Mouse (Mus musculus) E14TG2a.4 (cell line): ENCODE data around the gene Xlr4c.
"Not testable (repeated sequence)": the region's sequence is repeated elsewhere in the genome, so short reads cannot be mapped to it uniquely, and the experiment has no call there.

Experiments used
- H3K27me3 ChIP-seq: 2 replicates; pipeline ENCODE4 v1.6.1; 2014; ENCODE audit warnings: low read length, control low read depth; ENCODE audit not compliant: insufficient read depth
- H3K36me3 ChIP-seq: 2 replicates; pipeline ENCODE4 v1.6.1; 2014; ENCODE audit warnings: low read length, control low read depth; ENCODE audit not compliant: insufficient read depth
- H3K4me1 ChIP-seq: replicated peaks from 2 replicates; pipeline ENCODE4 v1.6.1; 2014; ENCODE audit warnings: low read depth, low read length, control low read depth
- H3K4me3 ChIP-seq: replicated peaks from 2 replicates; pipeline ENCODE4 v1.5.1; 2014; ENCODE audit warnings: mild to moderate bottlenecking, low read length
- H3K9me3 ChIP-seq: 2 replicates; pipeline ENCODE4 v1.6.1; 2014; ENCODE audit warnings: low read length, control low read depth
- CTCF ChIP-seq: conservative IDR thresholded peaks from 2 replicates; pipeline ENCODE4 v1.5.1; 2014; ENCODE audit warnings: low read length
- NANOG ChIP-seq: IDR thresholded peaks from 2 replicates; pipeline ENCODE4 v1.6.1; 2014; ENCODE audit warnings: borderline replicate concordance, low read length, mixed read lengths
- POU5F1 ChIP-seq: IDR thresholded peaks from 2 replicates; pipeline ENCODE4 v1.6.1; 2014; ENCODE audit warnings: low read length, borderline replicate concordance

Xlr4c gene

GRCm38 (mm10) chrX:73242821-73243325, at the start of gene Xlr4c:
Gene Xlr4c (minus strand): TSS chrX:73243130.
- H3K4me1 ChIP-seq, H3K36me3 ChIP-seq, H3K9me3 ChIP-seq: not testable (repeated sequence)

DNA sequence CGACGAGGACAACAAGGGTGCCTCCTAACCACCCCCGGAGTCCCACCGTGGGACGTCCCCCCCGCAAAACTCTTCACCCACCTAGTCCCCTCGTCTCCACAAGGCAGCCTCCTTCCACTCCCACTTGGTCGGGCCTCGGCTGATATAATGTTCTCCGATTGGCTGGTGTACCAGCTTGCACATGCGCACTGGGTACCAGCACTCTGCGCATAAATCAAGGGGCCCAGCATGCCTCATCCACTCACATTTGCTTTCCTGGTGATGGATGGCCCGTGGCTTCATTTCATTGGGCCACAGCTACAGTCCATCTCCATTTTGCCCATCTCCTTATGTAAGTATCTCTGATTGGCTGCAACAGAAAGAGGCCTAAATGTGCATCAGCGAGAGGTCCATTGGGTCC, 22.3 kb upstream of the Xlr4c start, which contains the start of gene Xlr3c:
TSS of gene Xlr3c (minus strand) at position 121 of the 400 bp plus-strand sequence.
- not testable (repeated sequence) for H3K4me3 ChIP-seq, H3K36me3 ChIP-seq, H3K4me1 ChIP-seq, H3K9me3 ChIP-seq, H3K27me3 ChIP-seq

More at GRCm38 (mm10) chrX:73242821-73243325, at the start of gene Xlr4c:
- H3K27me3 ChIP-seq, H3K4me3 ChIP-seq: not testable (repeated sequence)

- H3K4me3 ChIP-seq, H3K36me3 ChIP-seq, H3K27me3 ChIP-seq, H3K9me3 ChIP-seq, H3K4me1 ChIP-seq: not testable (repeated sequence)
Measured at GRCm38 (mm10) chrX:73262428-73262827, 19.5 kb upstream of the Xlr4c start.

- H3K4me3 ChIP-seq, result peak overlapping the region; percentile 82
- no peaks in the 10 kb centered on the region for H3K9me3 ChIP-seq
- H3K4me1 ChIP-seq, result no peaks in the 10 kb centered on the region
- H3K27me3 ChIP-seq, result no peaks in the 10 kb centered on the region
- no peak for TF ChIP-seq NANOG
- H3K36me3 ChIP-seq, result no peaks in the 10 kb centered on the region
Measured at GRCm38 (mm10) chrX:73229288-73229687, 13.6 kb downstream of the Xlr4c start.

DNA sequence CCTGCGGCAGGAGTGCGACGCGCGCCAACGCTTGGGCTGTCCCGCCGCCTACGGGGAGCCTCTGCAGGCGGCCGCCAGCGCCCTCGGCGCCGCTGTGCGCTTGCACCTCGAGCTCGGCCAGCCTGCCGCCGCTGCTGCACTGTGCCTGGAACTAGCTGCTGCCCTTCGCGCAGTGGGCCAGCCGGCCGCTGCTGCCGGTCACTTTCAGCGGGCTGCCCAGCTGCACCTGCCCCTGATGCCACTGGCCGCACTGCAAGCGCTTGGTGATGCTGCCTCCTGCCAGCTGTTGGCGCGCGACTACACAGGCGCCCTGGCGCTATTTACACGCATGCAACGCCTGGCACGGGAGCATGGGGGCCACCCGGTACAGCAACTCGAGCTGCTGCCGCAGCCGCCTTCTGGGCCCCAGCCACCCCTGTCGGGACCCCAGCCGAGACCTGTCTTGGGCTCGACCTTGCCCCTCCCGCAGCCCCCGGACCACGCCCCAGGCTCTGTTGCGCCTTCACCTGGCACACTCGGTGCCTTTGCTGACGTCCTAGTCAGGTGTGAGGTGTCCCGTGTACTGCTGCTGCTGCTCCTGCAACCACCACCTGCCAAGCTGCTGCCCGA, 14.2 kb downstream of the Xlr4c start:
- TF ChIP-seq CTCF (no peak), NANOG (no peak), POU5F1 (no peak)
- no peaks in the 10 kb centered on the region for H3K9me3 ChIP-seq
- H3K27me3 ChIP-seq, result no peaks in the 10 kb centered on the region
- H3K36me3 ChIP-seq, result no peaks in the 10 kb centered on the region
- no peaks in the 10 kb centered on the region for H3K4me1 ChIP-seq
- peak overlapping the region; percentile 82 for H3K4me3 ChIP-seq

DNA sequence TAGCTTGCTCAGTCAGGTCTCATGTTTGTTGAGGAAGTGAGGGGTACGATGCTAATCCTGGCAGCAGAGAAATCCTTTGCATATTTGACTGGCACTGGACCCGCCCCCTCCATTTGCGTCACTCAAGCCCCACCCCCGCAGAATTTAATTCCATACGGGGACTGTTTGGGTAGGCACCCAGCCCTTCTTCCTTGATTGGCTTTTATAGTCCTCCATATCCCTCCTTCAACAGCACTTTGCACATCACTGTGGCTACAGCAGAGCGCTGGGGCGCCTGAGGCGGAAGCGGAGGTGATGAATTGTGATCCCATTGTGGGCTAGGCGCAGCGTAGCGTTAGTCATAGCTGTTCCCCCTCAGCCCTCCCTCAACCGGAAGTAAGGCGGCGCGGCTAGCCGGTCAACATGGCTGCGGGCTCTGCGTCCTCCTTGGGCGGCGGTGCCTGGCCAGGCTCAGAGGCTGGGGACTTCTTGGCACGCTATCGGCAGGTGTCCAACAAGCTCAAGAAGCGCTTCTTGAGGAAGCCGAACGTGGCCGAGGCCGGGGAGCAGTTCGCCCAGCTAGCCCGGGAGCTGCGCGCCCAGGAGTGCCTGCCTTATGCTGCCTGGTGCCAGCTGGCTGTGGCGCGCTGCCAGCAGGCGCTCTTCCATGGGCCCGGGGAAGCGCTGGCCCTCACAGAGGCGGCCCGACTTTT, 14.9 kb downstream of the Xlr4c start, which contains the start of gene F8a:
TSS of gene F8a (plus strand) at position 378 of the 692 bp plus-strand sequence.
- Histone ChIP-seq H3K4me1 (no peaks in the 10 kb centered on the region), H3K9me3 (no peaks in the 10 kb centered on the region), H3K36me3 (no peaks in the 10 kb centered on the region), H3K4me3 (peak within 1 kb of the TSS; percentile 82), H3K27me3 (no peaks in the 10 kb centered on the region)
- TF ChIP-seq CTCF, result no peak
- no peak for TF ChIP-seq POU5F1
- no peak for TF ChIP-seq NANOG

DNA sequence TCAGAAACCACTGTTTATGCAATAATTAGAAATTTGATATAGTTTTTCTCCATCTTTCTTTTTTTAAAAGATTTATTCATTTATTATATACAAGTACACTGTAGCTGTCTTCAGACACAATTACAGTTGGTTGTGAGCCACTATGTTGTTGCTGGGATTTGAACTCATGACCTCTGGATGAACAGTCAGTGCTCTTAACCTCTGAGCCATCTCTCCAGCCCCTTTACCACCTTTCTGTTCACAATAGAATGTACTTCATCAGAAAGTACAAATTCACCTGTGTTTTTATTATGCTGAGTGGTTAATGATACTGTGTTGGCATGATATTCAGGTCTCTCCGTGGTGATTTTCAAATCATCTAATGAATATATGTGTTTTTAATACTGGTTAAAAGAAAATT, 17.6 kb downstream of the Xlr4c start:
- no peaks in the 10 kb centered on the region for H3K36me3 ChIP-seq
- TF ChIP-seq NANOG (no peak), CTCF (no peak), POU5F1 (no peak)
- H3K27me3 ChIP-seq, result no peaks in the 10 kb centered on the region
- H3K4me1 ChIP-seq, result no peaks in the 10 kb centered on the region
- no peaks in the 10 kb centered on the region for H3K9me3 ChIP-seq
- no peak overlapping the region for H3K4me3 ChIP-seq

DNA sequence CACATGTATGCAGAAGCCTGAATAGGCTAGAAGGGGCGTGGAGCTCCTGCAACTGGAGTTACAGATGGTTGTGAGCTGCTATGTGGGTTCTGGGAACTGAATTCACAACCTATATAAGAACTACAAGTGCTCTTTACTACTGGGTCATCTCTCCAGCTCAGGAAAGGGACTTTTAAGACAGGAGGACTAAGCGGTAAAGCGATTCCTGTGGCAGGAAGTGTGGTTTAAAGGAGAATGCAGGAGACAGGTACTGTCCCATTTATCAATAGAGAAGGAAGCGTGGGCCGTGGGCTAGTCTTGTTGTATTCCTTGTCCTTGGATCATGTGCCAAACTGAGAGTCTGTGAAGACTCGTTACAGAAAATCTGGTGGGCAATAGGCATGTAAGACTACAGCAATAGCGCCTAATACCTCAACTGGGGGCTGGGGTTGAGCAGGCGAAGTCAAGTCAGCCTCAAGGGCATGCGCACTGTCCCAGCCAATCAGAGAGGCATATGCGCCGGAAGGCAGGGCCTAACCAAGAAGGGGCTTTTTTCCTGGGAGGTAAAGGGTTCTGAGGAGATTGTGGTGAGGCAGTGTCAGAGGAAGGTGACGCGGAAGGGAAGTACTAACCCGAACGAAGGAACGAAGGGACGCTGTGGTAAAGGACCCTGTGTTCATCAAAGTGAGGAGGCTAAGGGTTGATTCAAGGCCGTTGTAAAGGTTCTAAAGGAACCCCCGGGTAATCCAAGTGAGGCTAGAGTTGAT, 28.9 kb downstream of the Xlr4c start, which contains the start of gene Xlr4b:
TSS of gene Xlr4b (plus strand) at position 515 of the 746 bp plus-strand sequence.
- not testable (repeated sequence) for H3K36me3 ChIP-seq, H3K9me3 ChIP-seq, H3K27me3 ChIP-seq, H3K4me1 ChIP-seq, H3K4me3 ChIP-seq

DNA sequence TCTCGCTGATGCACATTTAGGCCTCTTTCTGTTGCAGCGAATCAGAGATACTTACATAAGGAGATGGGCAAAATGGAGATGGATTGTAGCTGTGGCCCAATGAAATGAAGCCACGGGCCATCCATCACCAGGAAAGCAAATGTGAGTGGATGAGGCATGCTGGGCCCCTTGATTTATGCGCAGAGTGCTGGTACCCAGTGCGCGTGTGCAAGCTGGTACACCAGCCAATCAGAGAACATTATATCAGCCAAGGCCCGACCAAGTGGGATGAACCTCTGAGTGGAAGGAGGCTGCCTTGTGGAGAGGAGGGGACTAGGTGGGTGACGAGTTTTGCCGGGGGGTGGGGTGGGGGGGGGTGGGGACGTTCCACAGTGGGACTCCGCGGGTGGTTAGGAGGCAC, 51.0 kb downstream of the Xlr4c start, which contains the start of gene Xlr3b:
TSS of gene Xlr3b (plus strand) at position 274 of the 400 bp plus-strand sequence.
- not testable (repeated sequence) for H3K4me1 ChIP-seq, H3K4me3 ChIP-seq, H3K9me3 ChIP-seq, H3K36me3 ChIP-seq, H3K27me3 ChIP-seq
